Mouse (Mus musculus): ENCODE results near the gene Tomm40.

Tomm40 gene

GRCm38 (mm10) chr7:19744590-19745385 is 29.6 kb upstream of the Tomm40 start:
- no peak for DNase-seq (ENCODE audit: low spot score in 2 of 2)

- no peak for DNase-seq (ENCODE audit: low spot score in 2 of 2)
Observed at GRCm38 (mm10) chr7:19743791-19744190, 28.6 kb upstream of the Tomm40 start.

GRCm38 (mm10) chr7:19742468-19742867 is 27.2 kb upstream of the Tomm40 start:
- DNase-seq (ENCODE audit: low spot score in 2 of 2): no peak

GRCm38 (mm10) chr7:19741329-19742031 is 26.2 kb upstream of the Tomm40 start:
- DNase-seq (ENCODE audit: low spot score in 2 of 2): no peak

GRCm38 (mm10) chr7:19740269-19740668 is 25.0 kb upstream of the Tomm40 start:
- DNase-seq (ENCODE audit: low spot score in 2 of 2): no peak

GRCm38 (mm10) chr7:19738771-19739170 is 23.5 kb upstream of the Tomm40 start:
- DNase-seq (ENCODE audit: low spot score in 2 of 2): no peak

GRCm38 (mm10) chr7:19736389-19737057 is 21.3 kb upstream of the Tomm40 start:
- DNase-seq (ENCODE audit: low spot score in 2 of 2): no peak

- DNase-seq (ENCODE audit: low spot score in 2 of 2): no peak
Observed at GRCm38 (mm10) chr7:19734178-19734666, 19.0 kb upstream of the Tomm40 start.

GRCm38 (mm10) chr7:19726541-19726940 is 11.3 kb upstream of the Tomm40 start:
- DNase-seq (ENCODE audit: low spot score in 2 of 2): no peak

- DNase-seq (ENCODE audit: low spot score in 2 of 2): no peak
Observed at GRCm38 (mm10) chr7:19724167-19724566, 8.9 kb upstream of the Tomm40 start.

GRCm38 (mm10) chr7:19722754-19723195 is 7.5 kb upstream of the Tomm40 start:
- no peak for DNase-seq (ENCODE audit: low spot score in 2 of 2)

- DNase-seq (ENCODE audit: low spot score in 2 of 2): no peak
Observed at GRCm38 (mm10) chr7:19719200-19719599, 4.0 kb upstream of the Tomm40 start.

- no peak for DNase-seq (ENCODE audit: low spot score in 2 of 2)
Observed at GRCm38 (mm10) chr7:19718297-19718952, 3.2 kb upstream of the Tomm40 start.

- DNase-seq (ENCODE audit: low spot score in 2 of 2): no peak
Observed at GRCm38 (mm10) chr7:19717346-19717745, 2.1 kb upstream of the Tomm40 start.

GRCm38 (mm10) chr7:19716822-19717221 is 1.6 kb upstream of the Tomm40 start:
- DNase-seq (ENCODE audit: low spot score in 2 of 2): no peak

- peak in 1 of 2 experiments; percentile 29 for DNase-seq (ENCODE audit: low spot score in 2 of 2)
Observed at GRCm38 (mm10) chr7:19716055-19716682, 931 bp upstream of the Tomm40 start.

GRCm38 (mm10) chr7:19714836-19715235 is 402 bp downstream of the Tomm40 start:
- DNase-seq (ENCODE audit: low spot score in 2 of 2): no peak

GRCm38 (mm10) chr7:19713598-19713997 is 1.6 kb downstream of the Tomm40 start:
- no peak for DNase-seq (ENCODE audit: low spot score in 2 of 2)

- DNase-seq (ENCODE audit: low spot score in 2 of 2): peak; percentile 10 to 40
Observed at GRCm38 (mm10) chr7:19713196-19713595, 2.0 kb downstream of the Tomm40 start.

- no peak for DNase-seq (ENCODE audit: low spot score in 2 of 2)
Observed at GRCm38 (mm10) chr7:19712414-19712813, 2.8 kb downstream of the Tomm40 start.

- no peak for DNase-seq (ENCODE audit: low spot score in 2 of 2)
Observed at GRCm38 (mm10) chr7:19710650-19711049, 4.6 kb downstream of the Tomm40 start.

Measured in natural killer cell, adult 2 months (primary cell).